Mouse (Mus musculus) inflammation-experienced regulatory T-cells, adult 6 months (primary cell): Measurements from ENCODE around the gene Cd3d. TPM values are rescaled to one million over a fixed set of nuclear protein-coding genes. Genes with fewer than 3 reads are reported as not detected.

Source experiments
- ATAC-seq: one replicate; pipeline ENCODE4 v1.8.0; 2017
- polyA plus RNA-seq, 3 experiments: library from polyadenylated mRNA; unstranded; fragments of 100-300 nt; shearing (Covaris generic); gene quantifications; one replicate each; pipeline ENCODE4 v1.2.1; 2017

Cd3d gene
- polyA plus RNA-seq, 3 experiments from 2014 or later = 684 to 1,006 (median 966) TPM

- ATAC-seq = no peak
Observed at GRCm38 (mm10) chr9:44993268-44993667, 11.7 kb downstream of the Cd3d start.

GRCm38 (mm10) chr9:44994962-44995361, 13.4 kb downstream of the Cd3d start:
- ATAC-seq = no peak

GRCm38 (mm10) chr9:44996590-44996989, 15.0 kb downstream of the Cd3d start:
- no peak for ATAC-seq

- peak; percentile 78 for ATAC-seq
Observed at GRCm38 (mm10) chr9:44998138-44998537, 16.6 kb downstream of the Cd3d start.

GRCm38 (mm10) chr9:44999171-44999570, 17.6 kb downstream of the Cd3d start:
- no peak for ATAC-seq

- ATAC-seq = no peak
Observed at GRCm38 (mm10) chr9:44999776-45000175, 18.2 kb downstream of the Cd3d start.

GRCm38 (mm10) chr9:45000249-45000648, 18.7 kb downstream of the Cd3d start:
- no peak for ATAC-seq

GRCm38 (mm10) chr9:45007404-45007803, 25.8 kb downstream of the Cd3d start:
- no peak for ATAC-seq

GRCm38 (mm10) chr9:45008342-45008741, 26.8 kb downstream of the Cd3d start:
- no peak for ATAC-seq

GRCm38 (mm10) chr9:45009180-45010078, 27.8 kb downstream of the Cd3d start, which contains the start of gene Cd3e:
Cd3e (minus strand) TSS chr9:45009627.
- peak; percentile 85 for ATAC-seq

- peak; percentile 48 for ATAC-seq
Observed at GRCm38 (mm10) chr9:45010461-45010860, 28.9 kb downstream of the Cd3d start.

- ATAC-seq = no peak
Observed at GRCm38 (mm10) chr9:45011291-45011690, 29.7 kb downstream of the Cd3d start.

- ATAC-seq = peak; percentile 47
Observed at GRCm38 (mm10) chr9:45014879-45015278, 33.3 kb downstream of the Cd3d start.

- ATAC-seq = no peak
Observed at GRCm38 (mm10) chr9:45015841-45016240, 34.3 kb downstream of the Cd3d start.

- ATAC-seq = no peak
Observed at GRCm38 (mm10) chr9:45018031-45018430, 36.4 kb downstream of the Cd3d start.

- peak; percentile 50 for ATAC-seq
Observed at GRCm38 (mm10) chr9:45022800-45023199, 41.2 kb downstream of the Cd3d start.

- no peak for ATAC-seq
Observed at GRCm38 (mm10) chr9:45023638-45024037, 42.1 kb downstream of the Cd3d start.

- ATAC-seq = no peak
Observed at GRCm38 (mm10) chr9:45024187-45024586, 42.6 kb downstream of the Cd3d start.

GRCm38 (mm10) chr9:45027376-45027775, 45.8 kb downstream of the Cd3d start:
- no peak for ATAC-seq

- ATAC-seq = no peak
Observed at GRCm38 (mm10) chr9:45030341-45030740, 48.8 kb downstream of the Cd3d start.

- no peak for ATAC-seq
Observed at GRCm38 (mm10) chr9:45032261-45032660, 50.7 kb downstream of the Cd3d start.

GRCm38 (mm10) chr9:45034526-45034925, 52.9 kb downstream of the Cd3d start:
- no peak for ATAC-seq
